Mouse (Mus musculus): ENCODE data around the gene Rpp25l.

Rpp25l gene

GRCm38 (mm10) chr4:41665009-41665675 lies 48.2 kb downstream of the Rpp25l start:
- DNase-seq: peak; percentile 57

- DNase-seq: peak; percentile 59
Observed at GRCm38 (mm10) chr4:41664533-41664932, 48.8 kb downstream of the Rpp25l start.

GRCm38 (mm10) chr4:41663614-41664013 lies 49.7 kb downstream of the Rpp25l start:
- DNase-seq: no peak

DNA sequence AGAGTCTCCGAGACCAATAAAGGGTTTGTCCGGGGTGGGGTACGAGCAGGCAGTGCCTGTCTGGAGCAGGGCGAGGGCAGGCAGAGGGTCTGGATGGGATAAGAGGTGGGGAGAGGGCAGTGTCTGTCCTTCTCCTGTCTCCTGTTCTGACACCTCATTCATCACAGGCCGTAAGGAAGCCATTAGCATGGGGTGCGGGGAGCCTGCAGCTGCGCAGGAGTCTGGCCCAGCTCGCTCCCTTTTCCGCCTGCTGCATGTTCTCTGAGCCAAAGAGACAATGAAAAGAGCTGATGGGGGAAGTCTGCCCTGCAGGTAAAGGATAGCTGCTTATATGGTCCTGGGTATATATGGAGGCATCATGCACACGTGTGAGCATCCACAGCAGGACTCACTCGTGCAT lies 50.6 kb downstream of the Rpp25l start:
- peak; percentile 5 for DNase-seq

Data from kidney, postnatal 10 days (tissue).